Comparison of ENCODE assay signal across 12 mouse cellular contexts in the genomic region with DNA sequence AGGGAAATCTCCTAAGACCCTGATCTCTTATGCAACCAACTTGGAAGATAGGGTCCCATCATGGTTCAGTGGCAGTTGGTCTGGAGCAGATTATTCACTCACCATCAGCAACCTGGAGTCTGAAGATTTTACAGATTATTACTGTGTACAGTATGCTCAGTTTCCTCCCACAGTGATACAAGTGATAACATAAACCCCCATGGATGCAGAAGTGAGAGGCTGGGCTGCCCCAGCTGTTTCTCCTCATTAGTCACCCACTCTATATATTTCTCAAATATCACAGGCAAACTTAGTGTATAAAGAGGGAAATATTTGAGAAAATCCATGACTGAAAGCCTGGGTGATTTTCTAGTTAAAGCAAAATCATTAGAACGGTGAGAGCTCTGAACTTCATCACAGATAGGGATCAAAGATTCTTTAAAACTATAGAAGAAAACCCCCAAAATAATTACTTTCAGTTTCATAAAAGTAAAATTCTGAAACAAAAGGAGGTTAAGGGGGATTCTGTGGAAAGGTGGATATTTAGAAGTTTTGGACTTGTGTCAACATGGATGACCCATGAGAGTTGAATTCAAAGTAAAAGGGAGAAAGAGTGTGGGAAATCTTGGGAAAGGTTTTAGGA. TPM values are rescaled to one million over a fixed set of nuclear protein-coding genes. Genes with fewer than 3 reads are reported as not detected.
"Had no signal": no experiment of that assay in that cellular context is flagged by ENCODE, and none has a peak within 500 bp of the region (broad histone marks: within the 10 kb centered on the region; RNA-seq: fewer than 3 reads in every experiment).

No protein-coding gene starts in this region.

RNA-seq across cellular contexts. Expression of a gene that starts 12.5 kb away (rescaled TPM):
- polyA plus RNA-seq: neural tube, embryonic 13.5 days; neural tube, embryonic 14.5 days; neural tube, embryonic 15.5 days; small intestine, adult 2 months; spleen, adult 2 months; stomach, embryonic 14.5 days; stomach, embryonic 15.5 days; stomach, embryonic 16.5 days; stomach, postnatal 0 days; thymus, adult 2 months; thymus, postnatal 0 days; urinary bladder, adult 2 months had no signal
